Mouse (Mus musculus) testis, adult 2 months (tissue): ENCODE results near the gene Tmcc3. TPM values are rescaled to one million over a fixed set of nuclear protein-coding genes. Genes with fewer than 3 reads are reported as not detected.

ENCODE experiments used
- H3K27ac ChIP-seq: fragments of 200-500 bp; 2 replicates; pipeline ENCODE4 v1.5.1; 2012; ENCODE audit warnings: low read depth, low read length; ENCODE audit not compliant: control insufficient read depth, insufficient read depth
- H3K27me3 ChIP-seq: fragments of 200-500 bp; 2 replicates; pipeline ENCODE4 v1.6.1; 2012; ENCODE audit warnings: mild to moderate bottlenecking, low read length, moderate library complexity; ENCODE audit not compliant: control insufficient read depth, insufficient read depth
- H3K36me3 ChIP-seq: fragments of 200-500 bp; 2 replicates; pipeline ENCODE4 v1.6.1; 2012; ENCODE audit warnings: mild to moderate bottlenecking, low read length; ENCODE audit not compliant: control insufficient read depth, insufficient read depth
- H3K4me1 ChIP-seq: fragments of 200-500 bp; 2 replicates; pipeline ENCODE4 v1.6.1; 2012; ENCODE audit warnings: low read length; ENCODE audit not compliant: control insufficient read depth, insufficient read depth
- H3K4me3 ChIP-seq: fragments of 200-500 bp; 2 replicates; pipeline ENCODE4 v1.5.1; 2012; ENCODE audit warnings: low read depth, mild to moderate bottlenecking, low read length, moderate library complexity, mixed read lengths; ENCODE audit not compliant: control insufficient read depth
- CTCF ChIP-seq: fragments of 200-500 bp; IDR thresholded peaks from 2 replicates; pipeline ENCODE4 v1.5.1; 2012; ENCODE audit warnings: low read depth, mild to moderate bottlenecking, inconsistent platforms, low read length, moderate library complexity; ENCODE audit not compliant: control insufficient read depth, insufficient read depth, insufficient replicate concordance
- POLR2A ChIP-seq: fragments of 200-500 bp; IDR thresholded peaks from 2 replicates; pipeline ENCODE4 v1.6.1; 2012; ENCODE audit warnings: low read depth, mild to moderate bottlenecking, inconsistent platforms, low read length, moderate library complexity; ENCODE audit not compliant: control insufficient read depth
- polyA plus RNA-seq: library from polyadenylated mRNA; depleted of rRNA; stranded (reverse); fragments of >200 nt; gene quantifications from 2 replicates; pipeline ENCODE4 v1.2.3, GENCODE M21; 2012

Tmcc3 gene
- polyA plus RNA-seq, 1 experiment: 5.7 TPM

- no peak overlapping the region for H3K4me3 ChIP-seq
- no peaks in the 10 kb centered on the region; the same call in 1 of the 2 replicates for H3K4me1 ChIP-seq
These were observed 114.5 kb downstream of the Tmcc3 start for GRCm38 (mm10) chr10:94426000-94426920.

DNA sequence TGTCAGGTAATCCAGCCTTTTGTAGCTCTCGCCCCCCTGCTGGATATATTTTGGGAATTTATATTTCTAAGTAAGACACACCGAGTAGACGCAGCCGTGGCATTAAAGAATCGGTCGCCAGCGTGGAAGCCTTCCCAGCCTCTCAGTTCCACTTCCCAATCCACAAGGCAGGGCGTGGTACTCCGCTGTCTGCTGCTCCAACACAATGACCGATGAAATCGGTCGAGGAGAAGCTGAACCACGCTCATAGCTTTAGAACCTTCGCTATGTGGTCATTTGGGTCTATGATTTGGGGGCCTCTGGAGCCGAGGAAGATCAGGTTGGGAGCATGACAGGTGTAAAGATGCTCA is 115.1 kb downstream of the Tmcc3 start:
- Histone ChIP-seq H3K36me3 (no peaks in the 10 kb centered on the region), H3K27me3 (no peaks in the 10 kb centered on the region), H3K27ac (no peak overlapping the region), H3K4me1 (no peaks in the 10 kb centered on the region; the same call in 1 of the 2 replicates), H3K4me3 (no peak overlapping the region)
- TF ChIP-seq POLR2A: no peak
- peak; percentile 1; the same call in 1 of the 2 replicates for TF ChIP-seq CTCF

More at GRCm38 (mm10) chr10:94426000-94426920, 114.5 kb downstream of the Tmcc3 start:
- H3K36me3 ChIP-seq: no peaks in the 10 kb centered on the region
- no peak for TF ChIP-seq CTCF
- no peak for TF ChIP-seq POLR2A
- no peak overlapping the region for H3K27ac ChIP-seq
- H3K27me3 ChIP-seq: no peaks in the 10 kb centered on the region

DNA sequence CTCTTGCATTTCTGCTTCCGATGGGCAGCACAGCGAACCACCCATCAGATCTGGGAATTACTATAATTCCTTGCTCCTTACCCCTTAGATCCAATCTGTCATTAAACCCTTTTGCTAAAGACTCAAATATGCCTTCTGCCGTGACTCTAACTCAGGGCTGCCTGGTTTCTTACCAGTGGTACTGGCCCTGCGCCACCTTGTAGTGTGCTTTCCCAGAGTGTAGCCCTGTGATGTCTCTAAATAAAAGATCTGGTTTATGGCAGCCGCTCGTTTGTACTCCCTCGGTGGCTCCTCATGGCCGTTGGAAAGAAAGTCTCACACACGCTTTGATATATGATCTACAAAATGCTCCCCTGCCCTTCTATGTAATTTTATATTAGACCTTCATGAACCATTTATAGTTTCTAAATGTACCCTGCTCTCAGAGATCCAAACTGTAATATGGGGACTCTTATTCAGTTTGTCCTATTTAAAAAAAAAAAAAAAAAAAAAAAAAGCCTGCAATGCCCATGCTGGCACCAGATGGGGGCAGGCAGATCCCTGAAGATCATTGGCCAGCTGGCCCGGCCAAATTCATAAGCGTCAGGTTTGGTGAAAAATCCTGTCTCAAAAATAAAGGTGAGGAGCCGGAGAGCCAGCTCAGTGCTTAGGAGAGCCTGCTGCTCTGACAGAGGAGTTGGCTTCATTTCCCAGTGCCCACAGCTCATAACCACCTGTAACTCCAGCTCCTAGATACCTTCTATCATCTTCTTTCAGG is 116.6 kb downstream of the Tmcc3 start:
- Histone ChIP-seq H3K4me1 (no peaks in the 10 kb centered on the region; the same call in 1 of the 2 replicates), H3K4me3 (no peak overlapping the region), H3K27me3 (no peaks in the 10 kb centered on the region), H3K27ac (no peak overlapping the region), H3K36me3 (no peaks in the 10 kb centered on the region)
- TF ChIP-seq CTCF: no peak
- no peak for TF ChIP-seq POLR2A

- no peaks in the 10 kb centered on the region for H3K36me3 ChIP-seq
- no peak overlapping the region for H3K4me3 ChIP-seq
- no peak overlapping the region for H3K27ac ChIP-seq
- no peaks in the 10 kb centered on the region for H3K27me3 ChIP-seq
- no peaks in the 10 kb centered on the region; the same call in 1 of the 2 replicates for H3K4me1 ChIP-seq
- TF ChIP-seq POLR2A: no peak
- TF ChIP-seq CTCF: no peak
These were observed 118.8 kb downstream of the Tmcc3 start for GRCm38 (mm10) chr10:94430566-94430965.

GRCm38 (mm10) chr10:94432933-94433332 is 121.2 kb downstream of the Tmcc3 start:
- Histone ChIP-seq H3K36me3 (no peaks in the 10 kb centered on the region), H3K4me1 (no peaks in the 10 kb centered on the region), H3K27ac (no peak overlapping the region), H3K4me3 (no peak overlapping the region), H3K27me3 (no peaks in the 10 kb centered on the region)
- TF ChIP-seq CTCF: no peak
- TF ChIP-seq POLR2A: no peak

DNA sequence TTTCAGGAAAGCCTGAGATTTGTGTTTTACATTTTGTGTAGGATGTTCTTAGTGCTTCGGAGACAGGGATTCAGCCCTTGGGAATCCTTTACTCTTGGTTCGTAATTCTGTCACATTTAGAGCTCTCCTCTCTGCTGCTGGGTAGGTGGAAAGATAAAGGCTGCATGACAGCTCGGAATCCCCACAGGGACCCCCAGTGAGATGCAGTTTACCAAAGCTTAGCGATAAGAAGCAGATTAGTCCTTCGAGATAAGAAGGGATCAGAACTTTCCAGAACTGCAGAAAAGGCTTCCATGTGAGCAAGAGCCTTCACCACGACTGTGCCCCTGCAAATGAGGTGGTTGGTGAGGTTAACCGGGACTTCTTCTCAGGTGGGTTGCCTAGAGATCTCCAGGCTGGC is 122.2 kb downstream of the Tmcc3 start:
- Histone ChIP-seq H3K36me3 (no peaks in the 10 kb centered on the region), H3K27me3 (no peaks in the 10 kb centered on the region), H3K4me1 (no peaks in the 10 kb centered on the region), H3K27ac (no peak overlapping the region), H3K4me3 (no peak overlapping the region)
- TF ChIP-seq CTCF (no peak), POLR2A (no peak)

DNA sequence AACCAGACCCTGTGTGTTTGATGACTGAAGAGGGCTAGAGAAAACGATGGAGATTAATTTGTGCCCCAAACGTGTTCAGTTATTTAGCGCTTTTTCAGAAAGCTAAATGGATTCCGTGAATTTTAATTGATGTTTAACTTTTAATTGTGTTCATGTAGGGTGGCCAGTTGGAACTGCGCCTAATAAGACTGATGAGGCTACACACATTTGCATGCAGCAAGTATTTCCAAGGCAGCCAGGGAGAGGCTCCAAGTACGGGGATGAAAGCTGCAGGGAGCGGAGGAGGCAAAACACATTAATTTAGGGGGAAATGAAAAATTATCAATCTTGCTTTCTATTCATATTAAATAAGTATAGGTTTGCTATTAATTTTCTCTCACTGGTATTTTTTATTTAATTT is 131.0 kb downstream of the Tmcc3 start:
- no peaks in the 10 kb centered on the region for H3K27me3 ChIP-seq
- peaks cover 5% of the 10 kb centered on the region for H3K4me1 ChIP-seq
- no peaks in the 10 kb centered on the region for H3K36me3 ChIP-seq
- H3K4me3 ChIP-seq: no peak overlapping the region
- no peak overlapping the region for H3K27ac ChIP-seq
- TF ChIP-seq POLR2A (no peak), CTCF (no peak)
